Mouse (Mus musculus) C2C12 (cell line): Measurements from ENCODE around the gene Gabrb3.

Source experiments
- CTCF ChIP-seq: IDR thresholded peaks from one replicate; pipeline ENCODE4 v1.5.1; 2011; ENCODE audit not compliant: control insufficient read depth, insufficient read depth, insufficient read length
- MYOD1 ChIP-seq: IDR thresholded peaks from one replicate; pipeline ENCODE4 v1.6.1; 2011; ENCODE audit warnings: low read depth; ENCODE audit not compliant: control insufficient read depth, insufficient read length
- USF1 ChIP-seq: IDR thresholded peaks from one replicate; pipeline ENCODE4 v1.6.1; 2011; ENCODE audit warnings: low read depth, mild to moderate bottlenecking, control low read depth, moderate library complexity

GRCm38 (mm10) chr7:57711709-57712108 is 292.2 kb downstream of the Gabrb3 start:
- TF ChIP-seq CTCF (no peak), MYOD1 (no peak), USF1 (no peak)
